Mouse (Mus musculus): ENCODE measurements around the gene Rab44.

DNA sequence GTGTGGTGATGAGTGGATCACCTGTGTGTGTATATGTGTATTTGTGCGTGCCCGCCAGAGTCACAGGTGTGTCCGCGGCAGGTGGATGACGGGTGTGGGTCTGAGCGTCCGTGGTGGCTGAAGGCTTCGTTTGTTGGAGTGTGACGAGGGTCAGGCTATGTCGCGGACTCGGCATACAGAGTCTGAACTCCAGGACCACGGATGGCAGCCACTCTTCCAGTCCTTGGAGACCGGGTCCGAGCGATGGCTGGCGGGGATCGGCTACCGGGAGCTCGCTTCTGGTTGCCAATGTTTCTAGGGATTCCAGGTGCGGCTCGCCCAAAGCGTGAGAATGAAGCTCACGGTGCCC is 20.0 kb upstream of the Rab44 start:
- TF ChIP-seq CTCF (IDR thresholded peaks at IDR 0.05; ENCODE audit: low read depth, low read length) (no peak), POLR2A (IDR thresholded peaks at IDR 0.05; ENCODE audit: borderline replicate concordance, low read depth, low read length) (no peak)
